Mouse (Mus musculus) midbrain, embryonic 15.5 days (tissue): ENCODE measurements around the gene Sgsm1. TPM values are rescaled to one million over a fixed set of nuclear protein-coding genes. Genes with fewer than 3 reads are reported as not detected.

Experiments
- microRNA-seq: library from miRNA; unstranded; fragments of <30 nt; microRNA quantifications from one replicate; pipeline ENCODE4, GENCODE M21; 2016
- polyA plus RNA-seq: library from polyadenylated mRNA; unstranded; fragments of >200 nt; fragmentation: Nextera tagmentation; extraction: Ambion mirVana; gene quantifications from 2 replicates; pipeline ENCODE4 v1.2.1, GENCODE M21; 2015

Sgsm1 gene
- polyA plus RNA-seq, 1 experiment from 2014 or later: 27.4 TPM

Small RNA genes within 50 kb of the gene (microRNA-seq; reads per million reads assigned to microRNA genes)
- gene Mir7229 (not detected), gene Mir7230 (not detected)

Other genes starting within 250 kb of the Sgsm1 start
- gene Crybb2, start 240.7 kb downstream of the Sgsm1 start, polyA plus RNA-seq: not detected in 2 replicates
- 1.1 and 1.6 TPM in 2 replicates for gene Crybb3, start 229.2 kb downstream of the Sgsm1 start, polyA plus RNA-seq
- gene 2900026A02Rik, start 89.5 kb downstream of the Sgsm1 start, polyA plus RNA-seq: 3.9 TPM in 2 replicates
- 0.09 and 0.14 TPM in 2 replicates for gene Tmem211, start 83.9 kb downstream of the Sgsm1 start, polyA plus RNA-seq
- gene Aym1, start 46.5 kb upstream of the Sgsm1 start, polyA plus RNA-seq: not detected in 2 replicates
- 16.0 TPM in 2 replicates for gene Wscd2, start 179.5 kb upstream of the Sgsm1 start, polyA plus RNA-seq